Mouse (Mus musculus) skeletal muscle tissue, adult 2 months (tissue): Measurements from ENCODE around the gene Sh2d3c.
A peak's percentile ranks its signal among the peaks of the same experiment; 100 is the strongest.

Source experiments
- DNase-seq: peaks from one replicate; pipeline ENCODE4 v3.0.0-alpha.2; 2012; ENCODE audit warnings: low read depth, low spot score

Gene Sh2d3c

GRCm38 (mm10) chr2:32720681-32721229 lies at the start of gene Sh2d3c:
Sh2d3c (plus strand) TSS chr2:32721055.
- DNase-seq: no peak

GRCm38 (mm10) chr2:32671147-32671546 lies 49.7 kb upstream of the Sh2d3c start:
- no peak for DNase-seq

DNA sequence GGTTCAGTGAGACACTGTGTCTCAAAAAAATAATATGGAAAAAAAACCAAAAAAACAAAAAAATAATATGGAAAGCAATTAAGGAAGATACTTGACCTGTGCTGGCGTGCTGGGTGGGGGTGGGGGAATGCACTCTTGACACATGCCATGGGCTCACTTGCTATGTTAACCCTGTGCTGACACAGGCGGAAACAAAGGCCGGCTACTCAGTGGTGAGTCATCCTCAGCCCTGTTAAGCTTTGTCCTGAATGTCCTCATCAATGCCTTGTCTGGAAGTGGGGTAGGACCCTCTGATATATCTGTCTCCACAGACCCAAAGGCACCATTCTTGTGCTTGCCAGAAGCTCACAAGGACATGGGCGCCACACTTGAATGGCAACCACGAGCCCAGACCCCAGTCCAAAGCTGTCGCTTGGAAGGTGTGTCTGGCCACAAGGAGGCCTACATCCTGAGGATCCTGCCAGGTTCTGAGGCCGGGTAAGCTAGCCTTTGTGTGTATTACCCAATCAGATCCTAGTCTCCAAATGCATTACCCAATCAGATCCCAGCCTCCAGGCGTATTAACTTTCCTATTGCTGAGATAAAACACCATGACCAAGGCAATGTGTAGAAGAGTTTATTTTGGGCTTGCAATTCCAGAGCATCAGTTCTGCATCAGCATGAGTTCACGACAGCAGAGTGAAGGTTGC lies 48.8 kb upstream of the Sh2d3c start:
- no peak for DNase-seq

- no peak for DNase-seq
These were observed 47.5 kb upstream of the Sh2d3c start for GRCm38 (mm10) chr2:32673176-32673917.

DNA sequence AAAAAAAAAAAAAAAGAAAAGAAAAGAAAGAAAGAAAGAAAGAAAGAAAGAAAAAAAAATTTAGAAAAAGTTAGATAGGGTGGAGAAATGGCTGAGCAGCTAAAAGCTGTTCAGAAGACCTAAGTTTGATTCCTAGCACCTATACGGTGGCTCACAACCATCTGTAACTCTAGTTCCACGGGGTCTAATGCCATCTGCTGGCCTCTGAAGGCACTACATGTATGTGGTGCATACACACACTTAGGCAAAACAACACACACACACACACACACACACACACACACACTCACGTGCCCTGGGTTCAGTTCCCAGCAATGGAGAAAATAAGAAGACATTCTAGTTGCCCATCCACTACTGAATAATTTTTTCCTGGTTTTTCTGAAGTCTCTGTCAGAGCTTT lies 44.0 kb upstream of the Sh2d3c start:
- no peak for DNase-seq

- no peak for DNase-seq
These were observed 43.2 kb upstream of the Sh2d3c start for GRCm38 (mm10) chr2:32677683-32678082.

- DNase-seq: peak; percentile 52
These were observed 40.8 kb upstream of the Sh2d3c start for GRCm38 (mm10) chr2:32680051-32680451.

DNA sequence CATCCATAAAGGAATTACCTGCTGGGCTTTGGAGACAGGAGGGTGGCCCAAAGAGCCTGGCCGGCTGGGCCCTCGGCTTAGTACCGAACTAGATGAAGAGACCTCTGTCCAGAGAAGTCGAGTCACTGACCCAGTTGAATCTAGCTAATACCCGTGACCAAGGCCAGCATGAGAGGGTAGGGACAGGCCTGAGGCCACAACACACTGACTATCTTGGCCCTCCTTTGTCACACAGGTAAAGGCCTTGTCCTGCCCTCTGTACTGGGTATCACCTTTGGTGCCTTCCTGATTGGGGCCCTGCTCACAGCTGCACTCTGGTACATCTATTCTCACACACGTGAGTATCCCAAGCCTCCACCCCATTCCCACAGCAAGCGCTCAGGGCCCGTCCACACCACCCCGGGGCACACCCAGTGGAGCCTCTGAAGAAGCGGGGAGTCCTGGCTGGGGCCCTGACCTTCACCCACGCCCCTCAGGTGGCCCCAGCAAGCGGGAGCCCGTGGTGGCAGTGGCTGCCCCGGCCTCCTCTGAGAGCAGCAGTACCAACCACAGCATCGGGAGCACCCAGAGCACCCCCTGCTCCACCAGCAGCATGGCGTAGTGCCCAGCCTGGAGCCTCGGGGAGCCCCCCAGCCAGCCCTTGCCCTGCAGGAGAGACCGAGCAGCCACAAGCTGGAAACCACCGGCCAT lies 39.7 kb upstream of the Sh2d3c start:
- no peak for DNase-seq

GRCm38 (mm10) chr2:32681754-32682153 lies 39.1 kb upstream of the Sh2d3c start:
- DNase-seq: no peak

DNA sequence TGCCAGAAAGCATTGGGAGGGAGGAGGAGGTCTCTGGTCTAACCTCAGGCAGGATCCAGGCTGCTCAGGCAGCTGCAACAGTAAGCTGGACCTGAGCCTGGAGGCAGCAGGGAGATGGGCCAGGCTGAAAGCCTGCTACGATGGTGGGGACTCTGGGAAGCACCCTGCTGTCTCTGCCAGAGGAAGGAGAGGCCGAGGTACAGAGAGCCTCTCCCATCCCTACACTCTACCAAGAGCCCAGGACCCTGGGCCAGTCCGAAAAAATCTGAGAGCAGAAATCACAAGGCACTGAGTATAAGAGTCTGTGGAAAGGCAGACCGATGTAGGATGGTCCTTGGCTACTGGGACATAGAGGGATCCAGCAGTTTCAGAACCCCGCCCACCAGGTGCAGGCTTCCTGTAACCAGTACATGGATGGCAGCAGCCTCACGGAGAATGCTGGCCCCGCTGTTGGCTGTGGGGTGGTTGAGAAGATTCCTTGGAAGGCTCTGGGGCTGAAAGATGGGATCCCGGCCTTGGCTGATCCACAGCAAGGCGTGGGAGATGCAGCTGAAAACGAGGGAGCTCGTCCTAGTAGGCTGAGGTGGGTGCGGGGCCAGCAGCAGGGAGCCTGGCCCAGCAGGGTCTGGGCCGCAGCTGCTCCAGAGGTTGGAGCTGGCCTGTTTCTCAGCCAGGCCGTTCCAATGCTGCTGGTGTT lies 38.0 kb upstream of the Sh2d3c start:
- peak; percentile 36 for DNase-seq

DNA sequence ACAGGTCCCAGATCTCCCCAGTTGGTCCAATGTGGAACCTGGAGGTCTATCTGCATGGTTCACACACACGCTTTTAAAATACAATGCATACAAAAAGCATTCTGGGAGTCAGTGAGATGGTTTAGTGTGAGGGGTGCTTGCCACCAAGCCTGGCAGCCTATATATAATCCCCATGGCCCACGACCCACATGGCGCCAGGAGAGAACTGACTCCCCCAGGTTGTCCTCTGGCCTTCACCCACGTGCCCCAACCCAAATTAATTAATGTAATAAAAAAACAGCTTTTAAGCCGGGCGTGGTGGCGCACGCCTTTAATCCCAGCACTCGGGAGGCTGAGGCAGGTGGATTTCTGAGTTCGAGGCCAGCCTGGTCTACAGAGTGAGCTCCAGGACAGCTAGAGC lies 37.2 kb upstream of the Sh2d3c start:
- no peak for DNase-seq

- no peak for DNase-seq
These were observed 36.0 kb upstream of the Sh2d3c start for GRCm38 (mm10) chr2:32684681-32685428.

- DNase-seq: peak; percentile 54
These were observed 35.0 kb upstream of the Sh2d3c start for GRCm38 (mm10) chr2:32685807-32686206.

GRCm38 (mm10) chr2:32686640-32687039 lies 34.2 kb upstream of the Sh2d3c start:
- no peak for DNase-seq

GRCm38 (mm10) chr2:32687562-32687961 lies 33.3 kb upstream of the Sh2d3c start:
- DNase-seq: no peak

DNA sequence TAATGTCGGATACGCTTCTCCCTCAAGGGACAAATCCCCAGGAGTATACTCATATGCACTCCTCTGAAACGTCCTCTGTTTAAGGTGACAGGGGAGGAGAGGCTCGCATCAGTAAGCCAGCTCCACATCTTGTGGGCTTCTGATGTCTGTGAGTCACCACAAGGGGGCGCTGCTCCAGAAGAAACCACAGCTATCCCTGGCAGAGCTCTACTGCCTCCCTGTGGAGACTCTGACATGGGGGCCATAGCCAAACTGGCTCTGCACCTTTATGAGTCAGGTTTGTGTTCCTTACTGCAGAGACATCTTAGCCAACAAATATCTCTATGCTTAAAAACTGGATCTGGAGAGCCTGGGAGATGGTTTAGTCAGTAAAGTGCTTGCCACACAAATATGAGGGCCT lies 31.4 kb upstream of the Sh2d3c start:
- peak; percentile 89 for DNase-seq

DNA sequence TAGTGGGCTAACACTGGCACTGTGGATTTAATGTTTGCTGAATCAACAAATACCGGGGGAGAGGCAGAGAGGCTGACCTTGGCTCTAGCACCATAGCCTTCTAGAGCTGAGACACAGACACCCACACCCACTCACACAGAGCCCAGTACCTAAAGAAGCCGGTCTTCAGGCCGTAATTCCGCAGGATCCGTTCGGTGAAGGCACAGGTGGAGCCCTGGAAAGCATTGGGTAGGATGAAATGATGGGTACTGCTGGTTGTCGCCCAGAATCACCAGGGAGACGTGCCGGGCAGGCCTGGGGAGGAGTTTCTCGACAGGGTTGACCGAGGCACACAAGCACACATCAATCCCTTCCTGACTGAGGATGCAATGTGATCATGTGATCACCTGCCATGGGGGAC lies 29.8 kb upstream of the Sh2d3c start:
- DNase-seq: no peak

DNA sequence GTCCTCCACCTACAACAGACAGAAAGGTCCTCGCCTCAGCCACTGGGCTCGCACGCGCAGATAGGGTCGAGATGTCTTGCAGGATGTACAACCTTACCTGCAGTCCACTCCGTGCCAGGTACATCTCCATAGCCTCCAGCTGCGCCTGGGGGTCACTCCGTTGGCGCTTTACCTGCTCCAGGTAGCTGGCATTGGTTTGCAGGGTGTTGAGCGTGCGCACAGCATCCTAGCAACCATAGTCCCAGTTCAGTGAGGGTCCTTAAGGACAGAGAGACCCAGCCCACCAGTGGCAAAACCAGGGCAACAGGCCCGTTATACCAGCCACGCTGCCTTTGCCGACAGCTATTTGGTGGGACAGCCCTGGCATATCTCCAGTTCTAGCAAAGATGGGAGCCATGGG lies 28.4 kb upstream of the Sh2d3c start:
- no peak for DNase-seq

- DNase-seq: no peak
These were observed 27.6 kb upstream of the Sh2d3c start for GRCm38 (mm10) chr2:32693282-32693681.

GRCm38 (mm10) chr2:32693823-32694411 lies 26.9 kb upstream of the Sh2d3c start:
- DNase-seq: peak; percentile 98

GRCm38 (mm10) chr2:32694691-32695090 lies 26.2 kb upstream of the Sh2d3c start:
- no peak for DNase-seq
